Mouse (Mus musculus) cerebellum, adult (tissue): Measurements from ENCODE around the gene Ehd3.

ENCODE experiments used
- ATAC-seq: cut with Nextera tagmentation; 2 replicates; pipeline ENCODE4 v1.9.2; 2017; ENCODE audit warnings: mild to moderate bottlenecking, moderate library complexity, mixed read lengths; ENCODE audit not compliant: insufficient number of reproducible peaks, low FRiP score, low TSS enrichment

The Ehd3 gene

GRCm38 (mm10) chr17:73880286-73880685 is 76.4 kb downstream of the Ehd3 start:
- ATAC-seq = no peak

- no peak for ATAC-seq
Observed at GRCm38 (mm10) chr17:73881295-73881694, 77.4 kb downstream of the Ehd3 start.
